Mouse (Mus musculus): ENCODE results near the gene Gm10197. TPM values are rescaled to one million over a fixed set of nuclear protein-coding genes. Genes with fewer than 3 reads are reported as not detected.
"Not testable (repeated sequence)": the region's sequence is repeated elsewhere in the genome, so short reads cannot be mapped to it uniquely, and the experiment has no call there.

Gm10197 gene
- polyA plus RNA-seq (2012; rRNA removed), result not detected in 2 replicates

GRCm38 (mm10) chr19:53371666-53372065, at the start of gene Gm10197:
Gene Gm10197, minus strand, starts transcription at chr19:53371766.
- DNase-seq (ENCODE audit: low read depth), result no peak

- no peak for DNase-seq (ENCODE audit: low read depth)
These were observed 49.5 kb upstream of the Gm10197 start for GRCm38 (mm10) chr19:53420924-53421582.

GRCm38 (mm10) chr19:53419834-53420233, 48.3 kb upstream of the Gm10197 start:
- DNase-seq (ENCODE audit: low read depth), result no peak

- DNase-seq (ENCODE audit: low read depth), result no peak
These were observed 43.6 kb upstream of the Gm10197 start for GRCm38 (mm10) chr19:53415198-53415597.

- no peak for DNase-seq (ENCODE audit: low read depth)
These were observed 43.1 kb upstream of the Gm10197 start for GRCm38 (mm10) chr19:53414650-53415049.

GRCm38 (mm10) chr19:53413617-53414380, 42.2 kb upstream of the Gm10197 start:
- DNase-seq (ENCODE audit: low read depth), result no peak

- no peak for DNase-seq (ENCODE audit: low read depth)
These were observed 40.7 kb upstream of the Gm10197 start for GRCm38 (mm10) chr19:53412149-53412848.

- no peak for DNase-seq (ENCODE audit: low read depth)
These were observed 38.2 kb upstream of the Gm10197 start for GRCm38 (mm10) chr19:53409663-53410307.

GRCm38 (mm10) chr19:53408398-53408797, 36.8 kb upstream of the Gm10197 start:
- no peak for DNase-seq (ENCODE audit: low read depth)

GRCm38 (mm10) chr19:53407350-53407749, 35.8 kb upstream of the Gm10197 start:
- no peak for DNase-seq (ENCODE audit: low read depth)

GRCm38 (mm10) chr19:53405810-53406209, 34.2 kb upstream of the Gm10197 start:
- DNase-seq (ENCODE audit: low read depth), result no peak

GRCm38 (mm10) chr19:53404837-53405356, 33.3 kb upstream of the Gm10197 start:
- no peak for DNase-seq (ENCODE audit: low read depth)

- DNase-seq (ENCODE audit: low read depth), result no peak
These were observed 32.8 kb upstream of the Gm10197 start for GRCm38 (mm10) chr19:53404219-53404836.

GRCm38 (mm10) chr19:53402741-53403432, 31.3 kb upstream of the Gm10197 start:
- DNase-seq (ENCODE audit: low read depth), result no peak

GRCm38 (mm10) chr19:53400332-53401110, 29.0 kb upstream of the Gm10197 start:
- no peak for DNase-seq (ENCODE audit: low read depth)

GRCm38 (mm10) chr19:53399213-53399612, 27.6 kb upstream of the Gm10197 start:
- DNase-seq (ENCODE audit: low read depth), result no peak

- no peak for DNase-seq (ENCODE audit: low read depth)
These were observed 26.1 kb upstream of the Gm10197 start for GRCm38 (mm10) chr19:53397451-53398233.

GRCm38 (mm10) chr19:53395805-53396204, 24.2 kb upstream of the Gm10197 start:
- not testable (repeated sequence) for DNase-seq (ENCODE audit: low read depth)

GRCm38 (mm10) chr19:53394956-53395355, 23.4 kb upstream of the Gm10197 start:
- DNase-seq (ENCODE audit: low read depth), result not testable (repeated sequence)

All from gonadal fat pad, adult 2 months (tissue).